In the genomic region with DNA sequence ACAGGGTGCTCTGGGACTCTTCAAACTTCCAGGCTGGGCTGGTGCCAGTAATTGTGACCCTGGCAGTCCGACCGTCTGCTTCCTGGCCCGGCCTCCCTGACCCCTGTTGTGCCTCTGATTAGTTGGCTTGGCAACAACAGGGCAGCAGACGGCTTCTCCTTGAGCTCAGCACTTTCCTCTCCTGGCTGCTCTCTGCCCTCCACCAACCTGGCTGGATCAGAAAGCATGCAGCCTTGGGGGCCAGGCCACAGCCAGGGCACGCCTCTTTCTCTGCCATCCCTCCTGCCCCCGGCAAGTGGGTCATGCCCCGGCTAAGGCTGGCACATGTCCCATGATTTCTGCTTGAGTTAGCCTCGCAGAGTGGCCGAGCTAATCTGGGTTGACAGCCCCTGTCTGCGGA, we compare ENCODE assay signal across 14 mouse cellular contexts. TPM values are rescaled to one million over a fixed set of nuclear protein-coding genes. Genes with fewer than 3 reads are reported as not detected.
A peak's percentile ranks its signal among the peaks of the same experiment; 100 is the strongest.
DNase-seq lines count a peak whose midpoint lies in the region; ATAC-seq and TF ChIP-seq lines count a peak whose summit lies in the region.
"Had no signal": no experiment of that assay in that cellular context is flagged by ENCODE, and none has a peak within 500 bp of the region (broad histone marks: within the 10 kb centered on the region; RNA-seq: fewer than 3 reads in every experiment).

No protein-coding gene starts in this region.

- ATAC-seq in heart, postnatal 0 days (ENCODE audit: insufficient read depth, low read depth): peak; percentile 14; the same call in 1 of the 2 replicates
- no peak for ATAC-seq in heart, embryonic 12.5 days (ENCODE audit: insufficient number of reproducible peaks, low FRiP score)
- ATAC-seq: forebrain, embryonic 16.5 days; liver, embryonic 12.5 days had no signal

- no peak for TF ChIP-seq EP300 in heart, postnatal 0 days (IDR thresholded peaks at IDR 0.05; ENCODE audit: low read depth)

- H3K4me1 ChIP-seq in heart, postnatal 0 days (ENCODE audit: control insufficient read depth, insufficient read depth): no peaks in the 10 kb centered on the region
- H3K4me1 ChIP-seq in heart, embryonic 12.5 days (replicated peaks): peaks cover 7% of the 10 kb centered on the region; the same call in 1 of the 2 replicates
- no peaks in the 10 kb centered on the region for H3K4me1 ChIP-seq in thymus, adult 2 months (replicated peaks; ENCODE audit: control insufficient read depth, insufficient read depth, low read length)
- H3K4me1 ChIP-seq: liver, embryonic 12.5 days; stomach, embryonic 15.5 days had no signal

- H3K4me3 ChIP-seq in heart, postnatal 0 days (ENCODE audit: low read depth, low read length): no peak overlapping the region
- H3K4me3 ChIP-seq in heart, embryonic 12.5 days: no peak overlapping the region
- H3K4me3 ChIP-seq in thymus, adult 2 months (ENCODE audit: control insufficient read depth, insufficient read depth, low read length): no peak overlapping the region
- H3K4me3 ChIP-seq: liver, embryonic 12.5 days; stomach, embryonic 15.5 days had no signal

- no peak overlapping the region for H3K27ac ChIP-seq in heart, postnatal 0 days (ENCODE audit: low read depth)
- no peak overlapping the region for H3K27ac ChIP-seq in heart, embryonic 12.5 days (ENCODE audit: poor library complexity, severe bottlenecking)
- no peak overlapping the region for H3K27ac ChIP-seq in thymus, adult 2 months (ENCODE audit: control insufficient read depth, insufficient read depth, low read length)
- H3K27ac ChIP-seq: liver, embryonic 12.5 days; stomach, embryonic 15.5 days had no signal

- no peak for TF ChIP-seq POLR2A in thymus, adult 2 months (IDR thresholded peaks at IDR 0.05; ENCODE audit: control insufficient read depth, extremely low read depth, insufficient read depth, low read length, poor library complexity)

- H3K9ac ChIP-seq in heart, postnatal 0 days (replicated peaks; ENCODE audit: low read depth, low read length): no peak overlapping the region
- H3K9ac ChIP-seq in heart, embryonic 12.5 days: no peak overlapping the region
- H3K9ac ChIP-seq: liver, embryonic 12.5 days; stomach, embryonic 15.5 days had no signal

- DNase-seq in heart, postnatal 0 days (ENCODE audit: low spot score): no peak
- peak; percentile 59 for DNase-seq in ovary, adult 18-20 months (ENCODE audit: low spot score)
- DNase-seq in ovary, postnatal 10 days (ENCODE audit: low spot score): no peak
- peak; percentile 95 to 97 for DNase-seq in cerebellum, postnatal 36 days
- DNase-seq in retina, embryonic 14.5 days (ENCODE audit: low spot score): peak; percentile 56
- DNase-seq in thymus, adult 2 months: no peak
- DNase-seq in right cerebral cortex, postnatal 14 days: no peak

- 22% methylated on average over 10 of the region's 10 CpGs for WGBS in heart, postnatal 0 days
- WGBS in heart, embryonic 12.5 days: 28% methylated on average over 10 of the region's 10 CpGs
- 74% methylated on average over 10 of the region's 10 CpGs for WGBS in thymus, adult 2 months

- H3K27me3 ChIP-seq in heart, postnatal 0 days (ENCODE audit: control insufficient read depth, insufficient read depth, low read length): no peaks in the 10 kb centered on the region
- peaks cover 22% of the 10 kb centered on the region for H3K27me3 ChIP-seq in heart, embryonic 12.5 days (replicated peaks)
- H3K27me3 ChIP-seq in thymus, adult 2 months (ENCODE audit: control insufficient read depth, insufficient read depth, low read length): no peaks in the 10 kb centered on the region
- H3K27me3 ChIP-seq: stomach, embryonic 15.5 days had no signal

- H3K9me3 ChIP-seq in heart, postnatal 0 days (replicated peaks; ENCODE audit: control insufficient read depth, low read length): no peaks in the 10 kb centered on the region
- H3K9me3 ChIP-seq in heart, embryonic 12.5 days (replicated peaks): no peaks in the 10 kb centered on the region
- H3K9me3 ChIP-seq: liver, embryonic 12.5 days; stomach, embryonic 15.5 days had no signal

- no peak overlapping the region for H3K4me2 ChIP-seq in heart, postnatal 0 days (ENCODE audit: low read depth, low read length)
- H3K4me2 ChIP-seq in heart, embryonic 12.5 days: no peak overlapping the region
- H3K4me2 ChIP-seq: liver, embryonic 12.5 days; midbrain, embryonic 11.5 days; stomach, embryonic 15.5 days had no signal

- H3K36me3 ChIP-seq in heart, postnatal 0 days (replicated peaks; ENCODE audit: control insufficient read depth, insufficient read depth, low read length): no peaks in the 10 kb centered on the region
- H3K36me3 ChIP-seq in heart, embryonic 12.5 days: no peaks in the 10 kb centered on the region
- H3K36me3 ChIP-seq in thymus, adult 2 months (ENCODE audit: control insufficient read depth, insufficient read depth, low read length): no peaks in the 10 kb centered on the region
- H3K36me3 ChIP-seq: liver, embryonic 12.5 days; stomach, embryonic 15.5 days had no signal

- TF ChIP-seq CTCF in heart, postnatal 0 days (IDR thresholded peaks at IDR 0.05; ENCODE audit: low read depth): no peak
- TF ChIP-seq CTCF in thymus, adult 2 months (IDR thresholded peaks at IDR 0.05; ENCODE audit: borderline replicate concordance, control insufficient read depth, extremely low read depth, insufficient read depth, low read length, poor library complexity): no peak

RNA-seq across cellular contexts. Expression of a gene that starts 56.0 kb away (rescaled TPM):
- total RNA-seq in heart, postnatal 0 days (2014; rRNA removed; ENCODE audit: low replicate concordance): not detected in 2 replicates
- polyA plus RNA-seq in heart, postnatal 0 days (2015; fragmentation: Nextera tagmentation; extraction: Ambion mirVana): not detected in 2 replicates
- polyA plus RNA-seq in heart, embryonic 12.5 days (2016; fragmentation: Nextera tagmentation; extraction: Ambion mirVana): not detected in 2 replicates
- polyA plus RNA-seq in thymus, adult 2 months (2012; rRNA removed): 0.30 and 0.42 TPM in 2 replicates
- total RNA-seq: MEL had no signal
- polyA plus RNA-seq: embryonic facial prominence, embryonic 11.5 days had no signal

Comparison
In these comparisons a context has a peak if more than half of its experiments do, and no peak if none do; other contexts are left out.
1. DNase-seq: peak in ovary, adult 18-20 months (single experiment), cerebellum, postnatal 36 days (2 of 2) and retina, embryonic 14.5 days (single experiment); none in heart, postnatal 0 days (single experiment), ovary, postnatal 10 days (single experiment), thymus, adult 2 months (single experiment) and right cerebral cortex, postnatal 14 days (single experiment).